Mouse (Mus musculus) adrenal gland, postnatal 14 days (tissue): ENCODE measurements around the gene Tmem98. TPM values are rescaled to one million over a fixed set of nuclear protein-coding genes. Genes with fewer than 3 reads are reported as not detected.

Experiments
- DNase-seq: peaks from one replicate; pipeline ENCODE4 v3.0.0; 2021; ENCODE audit warnings: mixed read lengths
- long read RNA-seq, 2 experiments: library from polyadenylated mRNA; stranded (forward); transcript quantifications; one replicate each; pipeline ENCODE4 v2.0.0; 2021
- total RNA-seq: library from RNA; stranded (reverse); gene quantifications from 2 replicates; pipeline ENCODE4 v1.2.3, GENCODE M21; 2021

Tmem98 gene
- 32.9 and 34.5 TPM in 2 replicates for total RNA-seq
- long read RNA-seq, experiment 1, transcript Tmem98-201 (7 exons, 1,633 nt), result major isoform, 99 of 110 reads
- long read RNA-seq, experiment 1, partial matches to known transcripts, result 11 of 110 reads
- long read RNA-seq, experiment 1, other reads (novel, unspliced or antisense), result 0 of 110 reads
- long read RNA-seq, experiment 2, transcript Tmem98-201 (7 exons, 1,633 nt), result major isoform, 56 of 64 reads
- long read RNA-seq, experiment 2, partial matches to known transcripts, result 6 of 64 reads
- long read RNA-seq, experiment 2, other reads (novel, unspliced or antisense), result 2 of 64 reads

DNA sequence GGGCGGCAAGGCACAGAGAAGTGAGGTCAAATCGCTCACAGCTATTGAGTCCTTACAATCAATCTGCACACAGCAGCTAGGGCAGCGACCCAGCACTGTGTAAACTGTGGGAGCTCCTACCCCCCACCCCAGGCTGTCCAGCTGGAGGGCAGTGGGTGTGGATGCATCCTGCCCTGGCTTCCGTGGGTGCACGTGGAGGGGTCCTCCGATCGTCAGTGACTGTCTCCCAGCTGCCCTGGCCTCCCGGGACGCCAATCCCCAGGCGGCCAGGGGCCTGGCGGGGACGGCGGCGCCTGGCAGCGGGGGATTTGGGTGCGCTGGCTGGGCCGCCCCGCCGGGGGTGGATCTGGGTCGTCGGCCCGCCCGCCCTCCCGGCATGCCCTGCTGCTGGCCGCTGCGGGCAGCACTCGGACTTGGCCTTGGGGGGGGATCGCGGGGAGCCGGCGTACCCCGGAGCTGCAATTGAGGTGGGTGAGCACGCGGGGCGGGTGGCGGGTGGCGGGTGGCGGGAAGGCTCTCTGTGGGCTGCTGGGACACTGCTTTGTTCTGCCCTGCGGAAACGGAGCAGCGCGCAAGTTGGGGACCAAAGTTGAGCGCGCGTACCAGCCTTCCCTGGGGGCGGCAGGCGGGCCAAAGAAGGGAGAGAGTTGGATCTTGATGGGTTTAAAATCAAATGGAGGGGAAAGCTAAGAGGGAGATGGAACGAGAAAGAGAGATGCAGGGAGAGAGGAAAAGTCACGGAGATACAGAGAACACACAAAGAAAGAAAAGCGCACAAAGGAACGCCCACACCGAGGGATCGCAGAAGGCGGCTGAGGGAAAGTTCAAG is at the start of gene Tmem98:
Gene Tmem98, plus strand, starts transcription at position 183 of the 829 bp plus-strand sequence.
- peak; percentile 80 for DNase-seq

DNA sequence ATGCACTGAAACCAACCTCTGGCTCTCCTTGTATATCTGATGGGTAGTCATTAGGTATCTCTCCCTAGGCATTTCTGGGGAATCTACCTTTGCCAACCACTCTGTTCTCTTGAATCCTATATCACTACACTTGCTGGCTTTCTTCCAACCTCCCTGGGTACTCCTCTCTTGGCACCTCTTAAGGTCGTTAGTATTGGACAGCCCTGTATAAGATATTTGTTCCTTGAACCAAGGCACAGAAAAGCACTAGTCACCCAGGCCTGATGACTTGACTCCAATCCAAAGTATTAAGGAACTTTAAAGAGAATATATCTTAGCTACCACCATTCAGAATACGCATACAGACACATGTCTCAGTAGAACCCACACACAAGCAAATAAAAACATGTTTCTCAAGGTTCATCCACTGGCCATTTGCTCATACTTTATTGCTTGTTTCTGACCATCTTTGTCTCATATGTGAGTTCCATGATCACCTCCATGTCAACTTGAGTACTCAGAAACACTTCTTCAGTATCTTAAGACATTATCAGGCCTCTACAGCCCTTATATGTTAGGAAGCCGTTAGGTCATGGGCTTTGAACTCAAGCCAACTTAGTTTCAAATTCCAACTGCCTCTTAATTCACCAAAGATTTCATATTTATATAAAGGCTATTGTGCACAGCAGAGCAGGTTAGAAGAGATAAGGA is 48.5 kb upstream of the Tmem98 start:
- DNase-seq, result no peak

DNA sequence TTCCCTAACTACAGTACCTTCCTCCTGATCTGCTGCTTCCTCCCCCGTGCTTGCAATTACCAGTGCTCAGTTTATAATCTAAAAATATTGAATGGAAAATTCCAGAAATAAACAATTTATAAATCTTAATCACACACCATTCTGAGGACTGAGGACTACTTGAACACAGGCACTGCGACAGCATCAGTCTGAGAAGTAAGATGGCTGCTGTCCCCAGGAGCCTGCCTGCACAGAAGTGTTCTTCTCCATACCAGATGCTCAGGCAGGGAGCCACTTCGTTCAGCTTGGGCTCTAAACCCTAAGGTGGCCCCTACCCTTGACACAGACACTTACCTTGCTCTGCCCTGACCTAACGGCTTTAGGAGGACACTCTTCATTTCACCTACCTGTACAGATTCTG is 47.9 kb upstream of the Tmem98 start:
- no peak for DNase-seq

DNA sequence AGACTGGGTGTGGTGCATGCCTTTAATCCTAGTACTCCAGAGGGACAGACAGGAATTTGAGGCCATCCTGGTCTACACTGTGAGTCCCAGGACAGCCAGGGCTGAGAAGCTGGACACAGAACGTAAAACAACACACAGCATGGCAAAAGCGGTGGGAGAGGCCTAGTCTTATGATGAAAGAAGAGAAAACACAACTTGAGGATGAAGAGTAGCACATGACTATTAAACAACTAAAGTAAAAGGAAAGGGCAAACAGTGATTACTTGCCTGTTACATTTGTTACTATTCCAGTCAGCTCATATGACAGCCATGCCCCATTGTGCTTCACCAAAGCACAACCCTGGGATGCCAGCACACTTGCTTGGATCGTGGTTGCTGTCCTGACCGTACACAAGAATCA is 43.9 kb upstream of the Tmem98 start:
- no peak for DNase-seq

DNA sequence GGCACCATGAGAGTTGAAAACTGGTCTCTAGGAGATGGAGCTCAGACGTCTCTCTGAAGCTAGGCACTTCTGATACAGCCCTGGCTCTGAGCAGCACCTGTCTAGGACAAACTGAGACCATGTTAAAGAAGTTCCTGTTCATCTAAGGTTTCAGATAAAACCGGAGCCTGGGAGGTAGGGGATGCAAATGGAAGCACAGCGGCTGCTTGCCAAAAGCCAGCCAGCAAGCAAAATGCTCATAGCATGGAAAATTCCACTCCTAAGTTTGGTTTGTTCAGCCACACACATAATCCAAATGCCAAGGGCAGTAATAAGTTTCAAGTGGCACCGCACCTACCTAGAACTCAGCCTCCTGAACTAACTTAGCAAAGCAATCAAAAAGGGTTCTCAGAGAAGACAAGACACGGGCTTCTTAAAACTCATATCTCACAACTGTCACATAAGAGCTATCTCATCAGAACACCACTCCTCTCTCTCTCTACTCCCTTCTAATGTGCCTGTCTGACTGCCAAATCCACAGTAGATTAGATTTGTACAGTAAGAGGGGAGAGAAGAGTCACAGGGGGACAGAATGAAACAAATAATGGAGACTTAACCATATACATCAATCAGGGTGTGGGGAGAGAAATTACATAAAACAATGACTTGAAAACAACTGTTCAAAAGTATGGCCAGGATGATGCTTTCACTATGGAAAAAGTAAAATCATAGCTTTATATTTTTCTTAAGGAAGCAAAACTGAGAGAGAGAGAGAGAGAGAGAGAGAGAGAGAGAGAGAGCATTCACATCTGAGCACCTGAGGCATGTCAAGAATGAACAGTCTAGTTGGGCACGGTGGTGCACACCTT is 43.3 kb upstream of the Tmem98 start:
- peak; percentile 52 for DNase-seq

DNA sequence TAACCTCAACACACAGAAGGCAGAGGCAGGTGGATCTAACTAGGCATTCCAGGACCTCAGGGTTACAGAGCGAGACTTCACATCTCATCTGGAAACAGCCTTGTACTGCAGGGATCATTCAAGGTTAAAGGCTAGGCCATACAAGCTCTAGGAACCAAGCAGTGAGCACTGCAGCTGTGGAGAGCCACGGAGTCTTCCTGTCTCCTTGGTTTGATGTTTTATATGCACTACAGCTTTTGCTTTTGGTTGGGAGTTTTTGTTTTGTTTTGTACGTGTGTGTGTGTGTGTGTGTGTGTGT is 42.7 kb upstream of the Tmem98 start:
- DNase-seq, result no peak

DNA sequence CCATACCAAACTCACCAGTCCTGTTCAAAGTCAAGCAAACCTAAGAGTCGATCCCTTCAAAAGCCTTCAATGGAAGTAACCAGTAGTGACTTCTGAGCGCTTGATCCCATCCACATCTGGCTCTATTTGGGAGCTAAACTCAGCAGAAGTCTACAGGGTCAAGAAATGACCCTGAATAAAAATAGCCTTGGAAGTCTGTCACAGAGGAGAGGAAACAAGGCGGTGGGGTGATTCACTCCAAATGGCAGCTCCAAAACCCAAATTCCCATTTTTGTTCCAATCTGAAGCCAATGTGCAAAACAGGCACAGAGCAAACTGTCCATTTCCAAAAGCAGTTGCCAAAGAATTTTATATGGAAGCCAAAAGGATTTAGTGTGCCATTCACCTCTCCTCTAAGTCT is 38.8 kb upstream of the Tmem98 start:
- DNase-seq, result peak; percentile 30

DNA sequence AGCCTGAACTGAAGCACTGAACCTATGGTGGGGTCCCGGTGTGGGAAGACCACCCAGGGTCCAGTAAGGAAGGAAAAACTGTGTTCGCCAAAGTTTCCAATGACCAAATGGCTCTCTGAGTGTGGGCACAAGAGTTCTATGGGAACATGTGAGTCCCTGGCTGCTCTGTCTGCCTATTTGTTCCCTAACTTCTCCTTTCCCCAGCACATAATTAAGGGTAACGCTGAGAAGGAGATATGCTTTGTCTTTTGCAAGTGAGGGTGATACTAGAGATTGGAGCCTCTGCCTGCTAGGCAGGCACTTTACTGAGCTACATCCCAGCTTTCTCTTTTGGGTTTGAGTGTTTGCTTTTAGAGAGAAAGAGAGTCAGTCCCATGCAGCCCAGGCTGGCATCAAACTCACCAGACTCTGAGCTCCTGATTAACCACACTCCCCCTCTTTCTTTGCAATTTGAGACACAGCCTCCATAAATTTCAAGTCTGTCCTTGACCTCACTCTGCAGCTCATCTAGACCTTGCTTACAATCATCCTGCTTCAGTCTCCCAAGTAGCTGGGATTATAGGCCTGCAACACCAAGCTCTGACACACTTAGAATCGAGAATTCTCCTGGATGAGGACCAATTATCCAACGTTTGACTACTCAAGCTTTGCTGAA is 38.3 kb upstream of the Tmem98 start:
- no peak for DNase-seq

DNA sequence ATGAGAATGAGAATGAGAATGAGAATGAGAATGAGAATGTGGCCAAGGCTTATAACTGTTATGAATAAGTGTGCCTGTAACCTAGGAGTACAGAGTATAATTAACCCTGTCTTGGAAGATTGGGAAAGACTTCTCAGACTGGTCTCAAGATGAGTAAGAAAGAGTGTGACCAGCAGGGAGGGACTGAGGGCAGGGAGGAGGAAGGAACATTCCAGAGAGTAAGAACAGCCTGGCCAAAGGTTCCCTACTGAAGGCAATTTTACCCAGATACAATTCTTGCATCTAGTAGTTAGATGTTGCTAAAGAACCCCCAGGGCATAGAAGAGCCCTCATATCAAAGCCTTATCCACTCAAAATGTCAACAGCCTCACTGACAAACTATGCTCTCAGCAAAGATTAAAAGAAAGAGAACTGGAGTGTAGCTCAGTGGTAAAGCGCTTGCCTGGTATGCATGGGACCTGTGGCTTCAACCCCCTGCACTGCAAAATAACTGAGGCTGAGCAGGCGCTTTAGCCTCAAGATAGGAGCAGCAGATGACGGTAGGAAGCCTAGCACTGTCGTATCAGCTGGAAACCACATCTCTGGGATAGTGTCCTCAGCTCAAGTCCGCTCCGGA is 37.3 kb upstream of the Tmem98 start:
- no peak for DNase-seq

DNA sequence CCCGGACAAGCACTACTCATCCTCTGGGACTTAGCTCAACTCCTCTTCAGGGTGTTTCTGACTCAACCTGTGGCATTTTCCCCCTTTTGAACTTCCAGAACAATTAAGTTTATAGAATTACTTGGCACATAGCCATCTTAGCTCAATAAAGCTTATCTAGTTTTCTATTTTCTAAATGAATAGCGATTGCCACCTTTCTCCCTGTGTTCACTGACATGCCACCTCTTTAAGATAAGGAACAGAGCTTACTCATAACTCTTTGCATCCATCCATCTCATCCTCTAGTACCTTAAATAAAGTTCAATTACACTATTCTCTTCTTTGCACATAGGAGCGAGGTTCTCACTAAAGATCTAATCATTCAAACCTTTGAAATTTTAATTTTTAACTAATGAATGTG is 34.4 kb upstream of the Tmem98 start:
- DNase-seq, result no peak

DNA sequence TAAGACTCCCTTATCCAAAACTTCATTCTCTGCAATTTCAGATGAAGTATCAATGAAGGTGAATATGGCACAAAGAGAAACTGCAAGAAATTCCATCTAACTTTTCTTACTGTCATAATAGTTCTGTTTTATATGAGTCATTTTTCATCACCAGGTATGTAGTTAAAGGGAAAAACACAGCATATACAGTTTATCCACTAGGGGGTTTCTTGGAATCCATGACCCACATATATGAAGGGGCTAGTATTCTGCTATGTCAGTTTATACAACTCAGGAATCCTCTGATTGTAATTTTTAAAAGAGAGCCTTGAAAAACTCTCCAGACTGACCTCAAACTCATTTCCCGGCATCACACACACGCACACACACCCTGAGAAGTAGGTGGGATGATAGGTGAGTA is 32.3 kb upstream of the Tmem98 start:
- no peak for DNase-seq

DNA sequence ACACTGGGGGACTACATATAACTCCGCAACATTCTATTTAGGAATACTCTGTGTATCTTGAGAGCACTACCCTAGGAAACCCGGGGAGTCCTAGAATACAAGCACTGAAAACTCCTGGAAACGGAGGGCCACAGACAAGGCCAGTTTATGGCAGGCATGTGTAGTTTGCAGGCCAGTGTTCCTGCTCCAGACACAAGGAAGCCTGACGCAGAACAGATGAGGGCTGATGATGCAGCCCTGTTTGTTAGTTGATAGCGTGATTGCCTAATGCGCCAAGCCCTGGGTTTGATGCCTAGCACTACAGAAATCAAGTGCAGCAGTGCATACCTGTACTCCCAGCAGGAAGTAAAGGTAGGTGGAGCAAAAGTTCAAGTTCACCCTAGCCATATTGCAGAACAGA is 31.8 kb upstream of the Tmem98 start:
- DNase-seq, result no peak

DNA sequence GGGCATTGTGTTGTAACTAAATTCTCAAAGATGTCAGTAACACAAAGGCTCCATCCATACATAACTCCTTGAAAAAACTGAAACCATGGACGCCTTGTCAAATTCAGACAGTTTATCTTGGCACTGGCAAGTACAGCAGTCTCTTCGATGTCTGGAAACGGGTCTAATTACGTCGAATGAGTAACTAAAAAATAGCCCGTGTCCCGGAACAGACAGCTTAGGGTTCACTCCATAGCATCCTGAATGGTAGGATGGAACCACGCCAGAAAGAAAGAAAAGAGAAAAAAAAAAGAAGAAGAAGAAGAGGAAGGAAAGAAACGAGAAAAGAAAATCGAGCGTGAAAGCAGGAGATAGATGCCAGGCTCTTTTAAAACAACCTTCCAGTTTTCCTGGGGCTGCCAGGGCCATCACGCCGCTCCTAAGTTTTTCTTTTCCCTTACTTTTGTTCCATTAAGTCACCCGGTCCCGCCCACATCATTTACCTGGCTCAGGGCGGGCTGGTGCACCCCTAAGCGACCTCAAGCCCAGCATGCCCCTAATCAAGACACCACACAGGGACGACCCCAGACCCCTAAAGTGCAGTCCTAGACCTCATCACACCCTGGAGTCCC is 31.0 kb upstream of the Tmem98 start:
- DNase-seq, result no peak

DNA sequence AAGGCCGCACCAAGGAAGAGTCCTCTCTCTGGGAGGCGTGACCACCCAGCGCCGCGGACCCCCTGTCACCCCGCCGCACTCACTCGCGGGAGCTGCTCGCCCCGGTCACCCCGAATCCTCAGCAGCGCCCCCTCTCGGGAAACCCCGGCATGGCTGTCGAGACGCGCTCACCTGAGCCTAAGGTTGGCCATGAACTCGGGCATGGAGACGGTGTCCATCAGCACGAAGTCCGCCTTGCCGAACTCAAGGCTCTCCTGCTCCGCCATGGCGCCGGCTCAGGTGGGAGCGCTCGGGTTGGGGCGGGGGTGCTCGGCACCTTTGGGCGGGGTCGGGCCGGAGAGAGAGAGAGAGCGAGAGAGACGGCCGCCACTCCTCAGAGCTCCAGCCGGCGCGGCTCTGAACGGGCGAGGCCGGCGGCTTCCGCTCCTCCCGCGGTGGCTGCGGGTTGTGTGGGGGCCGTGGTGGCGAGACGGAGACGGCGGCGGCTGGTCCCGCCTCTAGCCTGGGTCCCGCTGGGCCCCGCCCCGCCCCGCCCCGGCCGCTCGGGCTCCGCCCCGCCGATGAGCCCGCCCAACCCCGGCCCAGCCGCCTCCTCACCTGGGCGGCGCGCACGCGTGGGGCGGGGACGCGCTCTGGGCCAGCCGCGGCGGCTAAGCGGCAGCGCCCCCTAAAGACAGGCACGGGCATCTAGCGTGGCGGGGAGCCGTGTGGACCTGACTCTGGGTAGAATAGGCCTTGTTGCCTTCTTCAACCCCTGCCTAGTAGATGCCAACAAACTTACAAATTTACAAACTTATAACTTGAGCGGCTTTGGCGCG is 30.2 kb upstream of the Tmem98 start, which contains the start of gene Myo1d:
Gene Myo1d, minus strand, starts transcription at position 499 of the 818 bp plus-strand sequence.
- peak; percentile 95 for DNase-seq

DNA sequence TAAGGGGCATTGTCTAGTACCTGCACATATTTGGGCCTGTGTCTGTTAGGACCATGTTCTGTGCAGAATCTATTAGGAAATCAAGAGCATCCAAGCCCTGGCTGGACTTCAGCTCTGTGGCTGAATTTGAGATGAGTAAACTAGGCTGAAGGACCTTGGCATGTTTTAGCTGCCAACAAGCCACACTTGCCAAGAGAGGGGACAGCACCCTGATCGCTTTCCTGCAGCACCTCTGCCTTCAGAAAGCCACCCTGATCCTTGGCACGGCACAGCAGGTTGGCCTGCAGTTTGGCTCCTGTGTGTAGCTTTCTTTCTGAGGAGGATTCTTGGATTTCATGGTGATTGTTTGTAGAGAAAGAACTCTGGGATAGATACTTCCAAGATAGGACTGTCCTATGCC is 28.4 kb upstream of the Tmem98 start:
- DNase-seq, result peak; percentile 65

DNA sequence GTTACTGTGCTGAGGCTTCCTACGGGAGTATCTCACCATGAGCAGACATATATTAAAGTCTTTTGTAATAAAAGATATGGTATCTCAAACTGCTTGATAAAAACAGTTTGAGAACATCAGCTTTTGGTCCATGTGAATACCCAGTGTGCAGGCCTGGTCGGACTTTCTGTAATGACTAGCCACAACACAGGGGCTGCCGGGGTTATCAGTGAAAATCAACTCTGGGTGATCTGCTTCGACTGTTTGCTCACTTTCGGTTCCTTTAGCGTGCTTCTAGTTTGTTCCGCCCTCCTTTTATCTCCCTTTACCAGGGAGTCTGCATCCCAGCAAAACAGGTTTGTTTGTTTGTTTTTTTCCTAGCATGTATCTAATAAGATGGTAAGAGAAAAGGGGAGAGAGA is 26.5 kb upstream of the Tmem98 start:
- DNase-seq, result no peak

DNA sequence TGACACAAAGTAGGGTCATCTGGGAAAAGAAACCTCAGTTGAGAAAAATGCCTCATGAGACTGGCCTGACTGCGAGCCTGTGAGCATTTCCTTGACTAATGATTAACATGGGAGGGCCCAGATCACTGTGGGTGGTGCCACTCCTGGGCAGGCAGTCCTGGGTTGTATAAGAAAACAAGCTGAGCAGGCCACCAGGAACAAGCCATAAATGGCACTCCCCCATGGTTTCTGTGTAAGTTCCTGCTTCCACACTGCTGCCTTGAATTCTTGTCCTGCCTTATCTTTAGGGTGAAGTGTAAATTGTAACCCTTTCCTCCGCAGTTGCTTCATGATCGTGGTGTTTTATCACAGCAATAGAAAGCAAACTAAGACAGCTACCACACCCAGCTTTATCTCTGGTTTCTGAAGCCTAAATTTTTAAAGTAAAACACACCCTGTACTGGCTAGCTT is 25.7 kb upstream of the Tmem98 start:
- DNase-seq, result no peak

DNA sequence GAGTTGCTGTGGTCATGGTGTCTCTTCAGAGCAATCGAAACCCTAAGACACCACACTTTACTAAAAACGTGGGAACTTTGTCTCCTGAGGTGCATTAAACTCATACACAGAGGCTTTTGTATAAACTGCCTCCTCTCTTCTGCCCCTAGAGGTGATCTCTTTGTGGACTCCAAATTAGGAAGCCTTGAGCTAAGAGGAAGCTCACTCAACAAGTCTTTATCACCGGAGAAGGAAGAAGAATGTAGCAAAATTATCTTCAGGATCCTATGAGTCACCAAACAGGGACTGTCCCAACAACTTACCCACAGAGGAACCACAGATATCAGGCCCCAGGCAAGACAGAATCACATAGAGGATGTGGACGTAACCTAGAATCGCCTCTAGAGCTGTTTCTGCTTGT is 24.3 kb upstream of the Tmem98 start:
- DNase-seq, result no peak

DNA sequence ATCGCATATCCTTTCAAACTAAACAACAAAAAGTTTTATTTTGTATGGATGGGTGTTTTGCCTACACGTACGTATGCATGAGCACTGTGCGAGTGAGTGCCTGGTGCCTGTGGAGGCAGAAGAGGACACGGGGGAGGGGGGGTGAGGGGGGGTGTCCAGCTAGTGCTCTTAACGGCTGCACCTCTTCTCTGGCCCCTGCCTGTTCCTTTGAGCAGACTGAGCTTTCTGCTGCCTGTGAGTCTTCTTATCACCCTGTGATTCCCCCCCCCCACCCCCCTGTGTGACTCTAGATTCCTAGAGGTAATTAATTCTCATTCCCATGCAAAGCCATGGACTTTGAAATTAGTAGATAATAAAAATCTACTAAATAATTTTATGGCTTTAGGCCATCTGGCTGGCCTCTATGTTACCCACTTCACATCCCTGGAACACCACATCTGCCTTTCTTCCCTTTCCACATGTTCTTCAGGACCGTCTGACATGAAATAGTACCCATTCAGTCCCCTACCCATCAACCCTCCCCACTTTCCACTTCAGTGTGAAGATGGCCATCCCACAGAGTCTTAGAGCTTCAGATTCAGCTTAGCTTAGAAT is 20.2 kb upstream of the Tmem98 start:
- no peak for DNase-seq

DNA sequence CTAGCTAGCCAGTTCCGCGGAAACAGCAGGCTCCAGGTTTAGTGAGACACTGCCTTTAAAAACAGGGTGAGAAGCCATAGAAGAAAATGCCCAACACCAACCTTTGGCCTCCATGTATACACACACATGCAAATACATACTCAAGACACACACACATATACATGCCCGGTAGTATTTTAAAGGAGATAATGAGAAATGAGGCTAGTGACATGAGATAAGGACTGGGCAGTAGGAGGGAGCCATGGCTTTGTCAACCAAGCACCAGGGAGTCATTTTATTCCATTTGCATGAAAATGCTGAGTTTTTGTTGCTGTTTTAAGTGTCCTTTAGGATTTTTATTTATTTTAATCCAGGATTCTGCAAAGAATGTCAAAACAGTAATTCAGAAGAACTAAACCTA is 19.6 kb upstream of the Tmem98 start:
- no peak for DNase-seq
